ENCODE assay signal across 18 mouse cellular contexts in genomic region chr1:128076791-128077479, GRCm38 (mm10). TPM values are rescaled to one million over a fixed set of nuclear protein-coding genes. Genes with fewer than 3 reads are reported as not detected.
DNase-seq lines count a peak whose midpoint lies in the region.
"Had no signal": no experiment of that assay in that cellular context is flagged by ENCODE, and none has a peak within 500 bp of the region (broad histone marks: within the 10 kb centered on the region; RNA-seq: fewer than 3 reads in every experiment).

No protein-coding gene starts in this region.

- peak; percentile 75 for DNase-seq in heart, adult 11 months
- no peak for DNase-seq in heart, postnatal 36 days
- peak; percentile 18 for DNase-seq in thymus, postnatal 0 days (ENCODE audit: low spot score)
- no peak for DNase-seq in thymus, postnatal 10 days (ENCODE audit: low spot score in 2 of 2)
- peak; percentile 65 for DNase-seq in induced T-regulatory cell, adult 2 months (ENCODE audit: low read depth)
- DNase-seq in telencephalon, adult 2 months (ENCODE audit: low read depth, low spot score), result peak; percentile 54
- no peak for DNase-seq in testis, postnatal 14 days (ENCODE audit: low spot score)
- DNase-seq in layer of hippocampus, postnatal 14 days (ENCODE audit: low spot score in 2 of 2), result no peak
- DNase-seq: adrenal gland, postnatal 25 days; cerebellum, adult 11 months; cerebellum, postnatal 10 days; gastrocnemius, adult 2 months; kidney, adult 11 months; kidney, postnatal 36 days; liver; lung, postnatal 4 days; midbrain, embryonic 14.5 days; thymus, postnatal 4 days had no signal

- intact Hi-C loops in heart, postnatal 36 days (cut with DNase I), result no loop called here

RNA-seq across cellular contexts. Expression of gene Zranb3, which starts 25.9 kb away (rescaled TPM):
- total RNA-seq in heart, postnatal 36 days (2021), result 1 to 10 TPM; 4.7 to 5.1 TPM
- polyA plus RNA-seq in thymus, postnatal 0 days (2015; fragmentation: Nextera tagmentation; extraction: Ambion mirVana), result 4.6 and 4.9 TPM in 2 replicates
- total RNA-seq in layer of hippocampus, postnatal 14 days (2021), result 1 to 10 TPM; 7.9 to 9.7 TPM

RNA-seq across cellular contexts. Expression of gene R3hdm1, which starts 26.2 kb away (rescaled TPM):
- 10 to 100 TPM; 54.3 to 60.6 TPM for total RNA-seq in heart, postnatal 36 days (2021)
- polyA plus RNA-seq in thymus, postnatal 0 days (2015; fragmentation: Nextera tagmentation; extraction: Ambion mirVana), result 67.0 and 79.4 TPM in 2 replicates
- total RNA-seq in layer of hippocampus, postnatal 14 days (2021), result 100 to 1,000 TPM; 220 to 257 TPM

Comparison
In these comparisons a context has a peak if more than half of its experiments do, and no peak if none do; other contexts are left out.
1. DNase-seq: peak in heart, adult 11 months (single experiment), thymus, postnatal 0 days (single experiment), induced T-regulatory cell, adult 2 months (single experiment) and telencephalon, adult 2 months (single experiment); none in heart, postnatal 36 days (0 of 2), thymus, postnatal 10 days (0 of 2), testis, postnatal 14 days (single experiment) and layer of hippocampus, postnatal 14 days (0 of 2).